Mouse (Mus musculus): ENCODE results near the gene Tmem179. TPM values are rescaled to one million over a fixed set of nuclear protein-coding genes. Genes with fewer than 3 reads are reported as not detected.

The Tmem179 gene
- polyA plus RNA-seq, 1 experiment from 2014 or later: 2.8 TPM

- Histone ChIP-seq H3K9me3 (replicated peaks) (no peaks in the 10 kb centered on the region), H3K36me3 (no peaks in the 10 kb centered on the region), H3K27me3 (ENCODE audit: low read depth, poor library complexity, severe bottlenecking) (0 out of 2 replicates have a peak, but pooled peaks cover 4% of the 10 kb centered on the region), H3K27ac (replicated peaks) (peak within 1 kb of the TSS; percentile 23; the same call in 1 of the 2 replicates), H3K4me1 (peaks cover 21% of the 10 kb centered on the region), H3K4me3 (no peak within 1 kb of the TSS)
- DNase-seq (ENCODE audit: low spot score): no peak
- WGBS: 89% methylated on average over 8 of the region's 8 CpGs
Measured at GRCm38 (mm10) chr12:112489134-112489533, 27.4 kb downstream of the Tmem179 start, which contains the start of gene A530016L24Rik. TSS of gene A530016L24Rik (plus strand) at chr12:112489448.

- WGBS: 22% methylated on average over 9 of the region's 9 CpGs
- H3K27ac ChIP-seq (replicated peaks): no peak overlapping the region
- peak; percentile 87 for DNase-seq (ENCODE audit: low spot score)
- H3K27me3 ChIP-seq (ENCODE audit: low read depth, poor library complexity, severe bottlenecking): peaks cover 65% of the 10 kb centered on the region
- H3K4me1 ChIP-seq: peaks cover 26% of the 10 kb centered on the region
- no peaks in the 10 kb centered on the region for H3K9me3 ChIP-seq (replicated peaks)
- no peak overlapping the region for H3K4me3 ChIP-seq
- H3K36me3 ChIP-seq: no peaks in the 10 kb centered on the region
Measured at GRCm38 (mm10) chr12:112473777-112474176, 42.8 kb downstream of the Tmem179 start.

- no peaks in the 10 kb centered on the region for H3K36me3 ChIP-seq
- WGBS: 69% methylated on average over 5 of the region's 5 CpGs
- no peak overlapping the region for H3K4me3 ChIP-seq
- no peaks in the 10 kb centered on the region for H3K9me3 ChIP-seq (replicated peaks)
- H3K27ac ChIP-seq (replicated peaks): peak overlapping the region; percentile 65
- peaks cover 38% of the 10 kb centered on the region for H3K4me1 ChIP-seq
- H3K27me3 ChIP-seq (ENCODE audit: low read depth, poor library complexity, severe bottlenecking): peaks cover 48% of the 10 kb centered on the region
- DNase-seq (ENCODE audit: low spot score): no peak
Measured at GRCm38 (mm10) chr12:112470216-112470615, 46.3 kb downstream of the Tmem179 start.

GRCm38 (mm10) chr12:112469393-112469792 is 47.2 kb downstream of the Tmem179 start:
- H3K27ac ChIP-seq (replicated peaks): peak overlapping the region; percentile 65
- H3K27me3 ChIP-seq (ENCODE audit: low read depth, poor library complexity, severe bottlenecking): peaks cover 40% of the 10 kb centered on the region
- DNase-seq (ENCODE audit: low spot score): no peak
- WGBS: 86% methylated on average over 7 of the region's 7 CpGs
- H3K9me3 ChIP-seq (replicated peaks): no peaks in the 10 kb centered on the region
- no peak overlapping the region for H3K4me3 ChIP-seq
- peaks cover 41% of the 10 kb centered on the region for H3K4me1 ChIP-seq
- H3K36me3 ChIP-seq: no peaks in the 10 kb centered on the region

GRCm38 (mm10) chr12:112467387-112467786 is 49.2 kb downstream of the Tmem179 start:
- Histone ChIP-seq H3K36me3 (no peaks in the 10 kb centered on the region), H3K4me3 (no peak overlapping the region), H3K9me3 (replicated peaks) (no peaks in the 10 kb centered on the region), H3K27me3 (ENCODE audit: low read depth, poor library complexity, severe bottlenecking) (peaks cover 23% of the 10 kb centered on the region), H3K27ac (replicated peaks) (no peak overlapping the region; the same call in 1 of the 2 replicates), H3K4me1 (peaks cover 41% of the 10 kb centered on the region)
- no peak for DNase-seq (ENCODE audit: low spot score)
- WGBS: 77% methylated on average over 10 of the region's 10 CpGs

GRCm38 (mm10) chr12:112465928-112466327 is 50.6 kb downstream of the Tmem179 start:
- Histone ChIP-seq H3K36me3 (no peaks in the 10 kb centered on the region), H3K9me3 (replicated peaks) (no peaks in the 10 kb centered on the region), H3K27ac (replicated peaks) (no peak overlapping the region), H3K4me3 (no peak overlapping the region), H3K4me1 (peaks cover 37% of the 10 kb centered on the region), H3K27me3 (ENCODE audit: low read depth, poor library complexity, severe bottlenecking) (peaks cover 11% of the 10 kb centered on the region)
- no peak for DNase-seq (ENCODE audit: low spot score)
- WGBS: 95% methylated on average over 17 of the region's 17 CpGs

GRCm38 (mm10) chr12:112464516-112464915 is 52.0 kb downstream of the Tmem179 start:
- Histone ChIP-seq H3K36me3 (no peaks in the 10 kb centered on the region), H3K4me3 (no peak overlapping the region), H3K27me3 (ENCODE audit: low read depth, poor library complexity, severe bottlenecking) (peaks cover 4% of the 10 kb centered on the region; the same call in 1 of the 2 replicates), H3K4me1 (peaks cover 23% of the 10 kb centered on the region), H3K9me3 (replicated peaks) (no peaks in the 10 kb centered on the region), H3K27ac (replicated peaks) (no peak overlapping the region)
- DNase-seq (ENCODE audit: low spot score): no peak
- 90% methylated on average over 3 of the region's 3 CpGs for WGBS

GRCm38 (mm10) chr12:112463750-112464444 is 52.6 kb downstream of the Tmem179 start:
- WGBS: 80% methylated on average over 3 of the region's 3 CpGs
- no peak for DNase-seq (ENCODE audit: low spot score)
- H3K4me1 ChIP-seq: peaks cover 17% of the 10 kb centered on the region

GRCm38 (mm10) chr12:112463209-112463608 is 53.3 kb downstream of the Tmem179 start:
- Histone ChIP-seq H3K9me3 (replicated peaks) (no peaks in the 10 kb centered on the region), H3K27ac (replicated peaks) (no peak overlapping the region), H3K4me1 (peaks cover 15% of the 10 kb centered on the region), H3K36me3 (no peaks in the 10 kb centered on the region), H3K4me3 (no peak overlapping the region), H3K27me3 (ENCODE audit: low read depth, poor library complexity, severe bottlenecking) (peaks cover 3% of the 10 kb centered on the region; the same call in 1 of the 2 replicates)
- WGBS: 79% methylated on average over 4 of the region's 4 CpGs
- DNase-seq (ENCODE audit: low spot score): no peak

More at GRCm38 (mm10) chr12:112463750-112464444, 52.6 kb downstream of the Tmem179 start:
- Histone ChIP-seq H3K27ac (replicated peaks) (no peak overlapping the region), H3K9me3 (replicated peaks) (no peaks in the 10 kb centered on the region), H3K36me3 (no peaks in the 10 kb centered on the region), H3K27me3 (ENCODE audit: low read depth, poor library complexity, severe bottlenecking) (peaks cover 4% of the 10 kb centered on the region; the same call in 1 of the 2 replicates), H3K4me3 (no peak overlapping the region)

- no peak for DNase-seq (ENCODE audit: low spot score)
- Histone ChIP-seq H3K4me3 (no peak overlapping the region), H3K27ac (replicated peaks) (no peak overlapping the region), H3K4me1 (peaks cover 18% of the 10 kb centered on the region), H3K36me3 (no peaks in the 10 kb centered on the region), H3K27me3 (ENCODE audit: low read depth, poor library complexity, severe bottlenecking) (no peaks in the 10 kb centered on the region; the same call in 1 of the 2 replicates), H3K9me3 (replicated peaks) (no peaks in the 10 kb centered on the region)
- WGBS: 72% methylated on average over 12 of the region's 12 CpGs
Measured at GRCm38 (mm10) chr12:112462423-112462822, 54.1 kb downstream of the Tmem179 start.

- 56% methylated on average over 4 of the region's 4 CpGs for WGBS
- Histone ChIP-seq H3K4me3 (no peak overlapping the region), H3K9me3 (replicated peaks) (no peaks in the 10 kb centered on the region), H3K36me3 (no peaks in the 10 kb centered on the region), H3K27ac (replicated peaks) (peak overlapping the region; percentile 52), H3K4me1 (peaks cover 11% of the 10 kb centered on the region), H3K27me3 (ENCODE audit: low read depth, poor library complexity, severe bottlenecking) (no peaks in the 10 kb centered on the region; the same call in 1 of the 2 replicates)
- no peak for DNase-seq (ENCODE audit: low spot score)
Measured at GRCm38 (mm10) chr12:112457839-112458238, 58.7 kb downstream of the Tmem179 start.

- no peaks in the 10 kb centered on the region; the same call in 1 of the 2 replicates for H3K27me3 ChIP-seq (ENCODE audit: low read depth, poor library complexity, severe bottlenecking)
- no peak overlapping the region for H3K4me3 ChIP-seq
- no peaks in the 10 kb centered on the region for H3K9me3 ChIP-seq (replicated peaks)
- H3K4me1 ChIP-seq: peaks cover 11% of the 10 kb centered on the region
- H3K36me3 ChIP-seq: no peaks in the 10 kb centered on the region
- WGBS: 76% methylated on average over 6 of the region's 6 CpGs
- no peak overlapping the region for H3K27ac ChIP-seq (replicated peaks)
- DNase-seq (ENCODE audit: low spot score): no peak
Measured at GRCm38 (mm10) chr12:112456144-112456713, 60.3 kb downstream of the Tmem179 start.

- H3K27ac ChIP-seq (replicated peaks): no peak overlapping the region
- no peak for DNase-seq (ENCODE audit: low spot score)
- no peak overlapping the region for H3K4me3 ChIP-seq
- WGBS: 92% methylated on average over 9 of the region's 9 CpGs
- peaks cover 5% of the 10 kb centered on the region; the same call in 1 of the 2 replicates for H3K9me3 ChIP-seq (replicated peaks)
- no peaks in the 10 kb centered on the region for H3K27me3 ChIP-seq (ENCODE audit: low read depth, poor library complexity, severe bottlenecking)
- H3K4me1 ChIP-seq: peaks cover 15% of the 10 kb centered on the region
- H3K36me3 ChIP-seq: no peaks in the 10 kb centered on the region
Measured at GRCm38 (mm10) chr12:112451826-112452225, 64.7 kb downstream of the Tmem179 start.

Measured in midbrain, embryonic 10.5 days (tissue).